11 mouse cellular contexts compared by ENCODE assay signal in genomic region chr5:36575745-36576144, GRCm38 (mm10). TPM values are rescaled to one million over a fixed set of nuclear protein-coding genes. Genes with fewer than 3 reads are reported as not detected.
DNase-seq lines count a peak whose midpoint lies in the region; ATAC-seq and TF ChIP-seq lines count a peak whose summit lies in the region.
"Had no signal": no experiment of that assay in that cellular context is flagged by ENCODE, and none has a peak within 500 bp of the region (broad histone marks: within the 10 kb centered on the region; RNA-seq: fewer than 3 reads in every experiment).

No protein-coding gene starts in this region.

- H3K36me3 ChIP-seq in macrophage (ENCODE audit: inconsistent target), result peaks cover 12% of the 10 kb centered on the region; the same call in 1 of the 2 replicates

- no peak for DNase-seq in left cerebral cortex, adult 2 months (ENCODE audit: extremely low spot score in 1 of 2, low spot score in 2 of 2)
- DNase-seq in left cerebral cortex, adult 8-10 months (ENCODE audit: low spot score in 2 of 2), result no peak
- peak; percentile 68 for DNase-seq in brain, adult 2 months (ENCODE audit: low read depth, low spot score)
- peak; percentile 80 for DNase-seq in heart, adult 8-10 months (ENCODE audit: low spot score)
- DNase-seq in retina, postnatal 1 day, result no peak
- DNase-seq: right cerebral cortex, postnatal 25 days had no signal

- peaks cover 76% of the 10 kb centered on the region for H3K79me2 ChIP-seq in macrophage (ENCODE audit: inconsistent target)

- TF ChIP-seq CTCF in left cerebral cortex, adult 2 months (IDR thresholded peaks at IDR 0.05), result peak; percentile 5

- ATAC-seq in megakaryocyte progenitor cell, adult 5-6 weeks (replicated peaks; ENCODE audit: poor library complexity), result no peak
- ATAC-seq: forebrain, embryonic 15.5 days had no signal

- H3K27ac ChIP-seq in left cerebral cortex, adult 2 months, result peak overlapping the region; percentile 55
- H3K27ac ChIP-seq in macrophage, result peak overlapping the region; percentile 97
- H3K27ac ChIP-seq: embryonic facial prominence, embryonic 12.5 days; forebrain, embryonic 15.5 days; limb, embryonic 13.5 days had no signal

- no peak overlapping the region for H3K4me3 ChIP-seq in left cerebral cortex, adult 2 months
- H3K4me3 ChIP-seq in macrophage (ENCODE audit: inconsistent target), result no peak overlapping the region
- H3K4me3 ChIP-seq: embryonic facial prominence, embryonic 12.5 days; forebrain, embryonic 15.5 days; limb, embryonic 13.5 days had no signal

- intact Hi-C loops in left cerebral cortex, adult 2 months (cut with DNase I), result no loop called here

- 92% methylated on average over 1 of the region's 1 CpGs for WGBS in macrophage (ENCODE audit: missing documents)

RNA-seq across cellular contexts. Expression of gene Tbc1d14, which starts 17.3 kb away (rescaled TPM):
- 10 to 100 TPM; 82.0 to 82.4 TPM for total RNA-seq in left cerebral cortex, adult 2 months (2021)
- total RNA-seq in left cerebral cortex, adult 8-10 months (2022), result 10 to 100 TPM; 64.9 to 68.9 (median 68.0) TPM
- total RNA-seq in heart, adult 8-10 months (2022), result 10 to 100 TPM; 12.8 to 16.3 (median 13.8) TPM
- 100 to 1,000 TPM in 19 of 26 experiments, 10 to 100 TPM in 7; 43.9 to 352 (median 164) TPM for total RNA-seq in macrophage (2018; cell fraction: chromatin; rRNA removed)
- total RNA-seq in macrophage (2018; cell fraction: cytosol; rRNA removed), result 10 to 100 TPM; 14.6 to 67.9 (median 47.5) TPM
- 100 to 1,000 TPM in 14 of 26 experiments, 10 to 100 TPM in 12; 28.4 to 157 (median 105) TPM for total RNA-seq in macrophage (2018; cell fraction: nucleus; rRNA removed)
- 22.5 to 38.4 TPM (median 36.0 TPM) in 3 replicates for polyA plus RNA-seq in macrophage (2018)
- 13.7 and 19.5 TPM in 2 replicates for total RNA-seq in megakaryocyte progenitor cell, adult 5-6 weeks (2015)
- total RNA-seq in megakaryocyte progenitor cell, adult 5-6 weeks (2017), result 5.8 and 6.7 TPM in 2 replicates

Comparison
In these comparisons a context has a peak if more than half of its experiments do, and no peak if none do; other contexts are left out.
1. DNase-seq: peak in brain, adult 2 months (single experiment) and heart, adult 8-10 months (single experiment); none in left cerebral cortex, adult 2 months (0 of 2), left cerebral cortex, adult 8-10 months (0 of 2) and retina, postnatal 1 day (single experiment).